Mouse (Mus musculus): Measurements from ENCODE around the gene Med24.

The Med24 gene

GRCm38 (mm10) chr11:98765421-98766309 lies 36.4 kb upstream of the Med24 start:
- peak; percentile 50 to 62 for DNase-seq (ENCODE audit: low spot score in 2 of 2)

GRCm38 (mm10) chr11:98764746-98765145 lies 35.5 kb upstream of the Med24 start:
- DNase-seq (ENCODE audit: low spot score in 2 of 2): peak in 1 of 2 experiments; percentile 29

- peak in 1 of 2 experiments; percentile 36 for DNase-seq (ENCODE audit: low spot score in 2 of 2)
These were observed 34.9 kb upstream of the Med24 start for GRCm38 (mm10) chr11:98764091-98764490.

GRCm38 (mm10) chr11:98763502-98763861 lies 34.2 kb upstream of the Med24 start:
- peak in 1 of 2 experiments; percentile 44 for DNase-seq (ENCODE audit: low spot score in 2 of 2)

GRCm38 (mm10) chr11:98762756-98763501 lies 33.7 kb upstream of the Med24 start:
- DNase-seq (ENCODE audit: low spot score in 2 of 2): peak; percentile 62 to 73

- DNase-seq (ENCODE audit: low spot score in 2 of 2): no peak
These were observed 32.7 kb upstream of the Med24 start for GRCm38 (mm10) chr11:98761939-98762338.

- DNase-seq (ENCODE audit: low spot score in 2 of 2): no peak
These were observed 27.5 kb upstream of the Med24 start for GRCm38 (mm10) chr11:98756711-98757110.

GRCm38 (mm10) chr11:98755726-98756380 lies 26.6 kb upstream of the Med24 start:
- no peak for DNase-seq (ENCODE audit: low spot score in 2 of 2)

GRCm38 (mm10) chr11:98754621-98755181 lies 25.5 kb upstream of the Med24 start:
- DNase-seq (ENCODE audit: low spot score in 2 of 2): peak in 1 of 2 experiments; percentile 81

GRCm38 (mm10) chr11:98754151-98754620 lies 25.0 kb upstream of the Med24 start:
- peak in 1 of 2 experiments; percentile 80 for DNase-seq (ENCODE audit: low spot score in 2 of 2)

GRCm38 (mm10) chr11:98753264-98753663 lies 24.0 kb upstream of the Med24 start:
- DNase-seq (ENCODE audit: low spot score in 2 of 2): no peak

GRCm38 (mm10) chr11:98752562-98753140 lies 23.4 kb upstream of the Med24 start:
- DNase-seq (ENCODE audit: low spot score in 2 of 2): no peak

- no peak for DNase-seq (ENCODE audit: low spot score in 2 of 2)
These were observed 22.1 kb upstream of the Med24 start for GRCm38 (mm10) chr11:98751221-98751782.

- DNase-seq (ENCODE audit: low spot score in 2 of 2): peak; percentile 92 to 93
These were observed 21.3 kb upstream of the Med24 start for GRCm38 (mm10) chr11:98750351-98751201.

- peak; percentile 84 to 85 for DNase-seq (ENCODE audit: low spot score in 2 of 2)
These were observed 20.5 kb upstream of the Med24 start for GRCm38 (mm10) chr11:98749716-98750115.

- DNase-seq (ENCODE audit: low spot score in 2 of 2): peak in 1 of 2 experiments; percentile 72
These were observed 19.5 kb upstream of the Med24 start for GRCm38 (mm10) chr11:98748506-98749416.

- peak in 1 of 2 experiments; percentile 58 for DNase-seq (ENCODE audit: low spot score in 2 of 2)
These were observed 18.7 kb upstream of the Med24 start for GRCm38 (mm10) chr11:98747804-98748505.
